Comparison of ENCODE assay signal across 8 mouse cellular contexts in the genomic region with DNA sequence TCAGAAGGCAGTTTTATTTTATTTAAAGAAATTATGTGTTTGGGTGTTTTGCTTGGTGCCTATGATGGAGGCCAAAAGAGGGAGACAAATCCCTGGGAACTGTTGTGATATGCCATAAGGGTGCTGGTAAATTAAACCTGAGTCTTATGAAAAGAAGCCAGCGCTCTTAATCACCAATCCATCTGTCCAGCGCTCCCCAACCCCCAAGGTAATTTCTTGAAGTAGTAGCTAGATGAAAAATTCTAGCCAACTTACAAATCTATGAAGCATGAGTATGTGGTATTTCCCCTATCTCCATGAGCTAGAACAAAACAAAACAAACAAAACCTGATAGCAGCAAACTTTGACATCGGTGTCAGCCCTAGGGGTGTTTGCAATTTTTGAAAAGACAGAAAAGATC. TPM values are rescaled to one million over a fixed set of nuclear protein-coding genes. Genes with fewer than 3 reads are reported as not detected.
DNase-seq lines count a peak whose midpoint lies in the region; ATAC-seq lines count a peak whose summit lies in the region.

No protein-coding gene starts in this region.

- H3K27me3 ChIP-seq in forebrain, embryonic 14.5 days (replicated peaks; ENCODE audit: control insufficient read depth, insufficient read depth, low read length): no peaks in the 10 kb centered on the region
- H3K27me3 ChIP-seq in forebrain, embryonic 11.5 days (ENCODE audit: control insufficient read depth, insufficient read depth, low read length): no peaks in the 10 kb centered on the region
- no peaks in the 10 kb centered on the region for H3K27me3 ChIP-seq in liver, embryonic 12.5 days (replicated peaks)
- no peaks in the 10 kb centered on the region for H3K27me3 ChIP-seq in hindbrain, embryonic 15.5 days
- H3K27me3 ChIP-seq in neural tube, embryonic 14.5 days (ENCODE audit: control insufficient read depth, insufficient read depth, low read length): no peaks in the 10 kb centered on the region

- no peak for ATAC-seq in forebrain, embryonic 14.5 days
- ATAC-seq in forebrain, embryonic 11.5 days (replicated peaks; ENCODE audit: low FRiP score): no peak
- ATAC-seq in liver, embryonic 12.5 days: no peak
- no peak for ATAC-seq in hindbrain, embryonic 15.5 days (ENCODE audit: low FRiP score, low read depth)
- ATAC-seq in neural tube, embryonic 14.5 days (ENCODE audit: low read depth): no peak

- DNase-seq in forebrain, embryonic 14.5 days (ENCODE audit: low spot score): no peak
- DNase-seq in forebrain, embryonic 11.5 days (ENCODE audit: low spot score): no peak
- no peak for DNase-seq in liver
- no peak for DNase-seq in adrenal gland, postnatal 25 days
- no peak for DNase-seq in layer of hippocampus, adult 18-20 months (ENCODE audit: low spot score in 2 of 2)

- peak overlapping the region; percentile 61; the same call in 1 of the 2 replicates for H3K4me2 ChIP-seq in forebrain, embryonic 14.5 days (ENCODE audit: low read length)
- H3K4me2 ChIP-seq in forebrain, embryonic 11.5 days (ENCODE audit: low read depth, low read length, severe bottlenecking): no peak overlapping the region
- 0 out of 2 replicates have a peak overlapping the region, but pooled peaks have one; percentile 95 for H3K4me2 ChIP-seq in liver, embryonic 12.5 days
- H3K4me2 ChIP-seq in hindbrain, embryonic 15.5 days: peak overlapping the region; percentile 60
- peak overlapping the region; percentile 78; the same call in 1 of the 2 replicates for H3K4me2 ChIP-seq in neural tube, embryonic 14.5 days (ENCODE audit: low read depth, low read length)

- WGBS in forebrain, embryonic 14.5 days: 82% methylated on average over 3 of the region's 3 CpGs
- 86% methylated on average over 3 of the region's 3 CpGs for WGBS in forebrain, embryonic 11.5 days
- WGBS in liver, embryonic 12.5 days (ENCODE audit: insufficient replicate concordance): 75% methylated on average over 3 of the region's 3 CpGs
- WGBS in hindbrain, embryonic 15.5 days: 74% methylated on average over 3 of the region's 3 CpGs
- 84% methylated on average over 3 of the region's 3 CpGs for WGBS in neural tube, embryonic 14.5 days

- 0 out of 2 replicates have a peak, but pooled peaks cover 10% of the 10 kb centered on the region for H3K36me3 ChIP-seq in forebrain, embryonic 14.5 days (ENCODE audit: control insufficient read depth, insufficient read depth, low read length)
- H3K36me3 ChIP-seq in forebrain, embryonic 11.5 days (ENCODE audit: control insufficient read depth, insufficient read depth, low read length): no peaks in the 10 kb centered on the region; the same call in 1 of the 2 replicates
- H3K36me3 ChIP-seq in liver, embryonic 12.5 days: no peaks in the 10 kb centered on the region
- 0 out of 2 replicates have a peak, but pooled peaks cover 5% of the 10 kb centered on the region for H3K36me3 ChIP-seq in hindbrain, embryonic 15.5 days
- peaks cover 2% of the 10 kb centered on the region; the same call in 1 of the 2 replicates for H3K36me3 ChIP-seq in neural tube, embryonic 14.5 days (ENCODE audit: control insufficient read depth, insufficient read depth, low read length)

- H3K9me3 ChIP-seq in forebrain, embryonic 14.5 days (replicated peaks; ENCODE audit: control insufficient read depth, low read length): no peaks in the 10 kb centered on the region
- H3K9me3 ChIP-seq in forebrain, embryonic 11.5 days (ENCODE audit: control insufficient read depth, low read length): no peaks in the 10 kb centered on the region
- H3K9me3 ChIP-seq in liver, embryonic 12.5 days (replicated peaks): no peaks in the 10 kb centered on the region
- H3K9me3 ChIP-seq in hindbrain, embryonic 15.5 days: no peaks in the 10 kb centered on the region
- no peaks in the 10 kb centered on the region for H3K9me3 ChIP-seq in neural tube, embryonic 14.5 days (ENCODE audit: control insufficient read depth, low read length)

- H3K4me1 ChIP-seq in forebrain, embryonic 14.5 days (ENCODE audit: control insufficient read depth, insufficient read depth, low read length): peaks cover 7% of the 10 kb centered on the region
- H3K4me1 ChIP-seq in forebrain, embryonic 11.5 days (replicated peaks; ENCODE audit: control insufficient read depth, insufficient read depth, low read length): no peaks in the 10 kb centered on the region; the same call in 1 of the 2 replicates
- H3K4me1 ChIP-seq in liver, embryonic 12.5 days: peaks cover 24% of the 10 kb centered on the region
- peaks cover 34% of the 10 kb centered on the region for H3K4me1 ChIP-seq in hindbrain, embryonic 15.5 days (replicated peaks)
- peaks cover 12% of the 10 kb centered on the region for H3K4me1 ChIP-seq in neural tube, embryonic 14.5 days (ENCODE audit: control insufficient read depth, insufficient read depth, low read length)

- H3K4me3 ChIP-seq in forebrain, embryonic 14.5 days (ENCODE audit: low read depth, low read length): no peak overlapping the region; the same call in 1 of the 2 replicates
- no peak overlapping the region for H3K4me3 ChIP-seq in forebrain, embryonic 11.5 days (ENCODE audit: low read depth, low read length)
- H3K4me3 ChIP-seq in liver, embryonic 12.5 days: no peak overlapping the region
- H3K4me3 ChIP-seq in hindbrain, embryonic 15.5 days: peak overlapping the region; percentile 73
- no peak overlapping the region for H3K4me3 ChIP-seq in neural tube, embryonic 14.5 days (ENCODE audit: low read depth, low read length)

- H3K27ac ChIP-seq in forebrain, embryonic 14.5 days (ENCODE audit: low read depth, low read length): no peak overlapping the region
- no peak overlapping the region for H3K27ac ChIP-seq in forebrain, embryonic 11.5 days (ENCODE audit: low read depth, low read length)
- no peak overlapping the region for H3K27ac ChIP-seq in liver, embryonic 12.5 days
- H3K27ac ChIP-seq in hindbrain, embryonic 15.5 days (replicated peaks): peak overlapping the region; percentile 63
- H3K27ac ChIP-seq in neural tube, embryonic 14.5 days (ENCODE audit: low read depth, low read length): no peak overlapping the region

- no peak overlapping the region for H3K9ac ChIP-seq in forebrain, embryonic 14.5 days (ENCODE audit: low read length)
- no peak overlapping the region for H3K9ac ChIP-seq in forebrain, embryonic 11.5 days (ENCODE audit: low read length)
- no peak overlapping the region for H3K9ac ChIP-seq in liver, embryonic 12.5 days
- H3K9ac ChIP-seq in hindbrain, embryonic 15.5 days: no peak overlapping the region
- no peak overlapping the region for H3K9ac ChIP-seq in neural tube, embryonic 14.5 days (replicated peaks; ENCODE audit: low read depth, low read length)

RNA-seq across cellular contexts. Expression of gene Mapkbp1, which starts 1.2 kb away (rescaled TPM):
- 3.0 and 4.3 TPM in 2 replicates for polyA plus RNA-seq in forebrain, embryonic 14.5 days (2014; fragmentation: Nextera tagmentation; extraction: Ambion mirVana)
- 3.9 and 5.3 TPM in 2 replicates for polyA plus RNA-seq in forebrain, embryonic 11.5 days (2014; fragmentation: Nextera tagmentation; extraction: Ambion mirVana)
- polyA plus RNA-seq in liver, embryonic 12.5 days (2016; fragmentation: Nextera tagmentation; extraction: Ambion mirVana): 0.63 and 0.96 TPM in 2 replicates
- 7.2 and 9.8 TPM in 2 replicates for polyA plus RNA-seq in hindbrain, embryonic 15.5 days (2015; fragmentation: Nextera tagmentation; extraction: Ambion mirVana)
- 6.6 and 7.9 TPM in 2 replicates for polyA plus RNA-seq in neural tube, embryonic 14.5 days (2014; fragmentation: Nextera tagmentation; extraction: Ambion mirVana)
- 15.3 and 23.0 TPM in 2 replicates for total RNA-seq in adrenal gland, postnatal 25 days (2021)
- 10 to 100 TPM; 39.3 to 40.4 TPM for total RNA-seq in layer of hippocampus, adult 18-20 months (2021)

RNA-seq across cellular contexts. Expression of gene Jmjd7, which starts 56.0 kb away (rescaled TPM):
- polyA plus RNA-seq in forebrain, embryonic 14.5 days (2014; fragmentation: Nextera tagmentation; extraction: Ambion mirVana): 16.4 and 23.3 TPM in 2 replicates
- polyA plus RNA-seq in forebrain, embryonic 11.5 days (2014; fragmentation: Nextera tagmentation; extraction: Ambion mirVana): 18.6 and 21.6 TPM in 2 replicates
- 8.5 and 9.7 TPM in 2 replicates for polyA plus RNA-seq in liver, embryonic 12.5 days (2016; fragmentation: Nextera tagmentation; extraction: Ambion mirVana)
- polyA plus RNA-seq in hindbrain, embryonic 15.5 days (2015; fragmentation: Nextera tagmentation; extraction: Ambion mirVana): 18.2 and 19.5 TPM in 2 replicates
- polyA plus RNA-seq in neural tube, embryonic 14.5 days (2014; fragmentation: Nextera tagmentation; extraction: Ambion mirVana): 22.8 and 25.3 TPM in 2 replicates
- total RNA-seq in adrenal gland, postnatal 25 days (2021): 11.3 and 13.0 TPM in 2 replicates
- 1 to 10 TPM; 4.3 to 7.3 TPM for total RNA-seq in layer of hippocampus, adult 18-20 months (2021)

RNA-seq across cellular contexts. Expression of gene Gm28042, which starts 56.0 kb away (rescaled TPM):
- 1.9 and 4.2 TPM in 2 replicates for polyA plus RNA-seq in forebrain, embryonic 14.5 days (2014; fragmentation: Nextera tagmentation; extraction: Ambion mirVana)
- 4.8 and 6.6 TPM in 2 replicates for polyA plus RNA-seq in forebrain, embryonic 11.5 days (2014; fragmentation: Nextera tagmentation; extraction: Ambion mirVana)
- 0.86 and 2.0 TPM in 2 replicates for polyA plus RNA-seq in liver, embryonic 12.5 days (2016; fragmentation: Nextera tagmentation; extraction: Ambion mirVana)
- polyA plus RNA-seq in hindbrain, embryonic 15.5 days (2015; fragmentation: Nextera tagmentation; extraction: Ambion mirVana): 4.8 and 6.1 TPM in 2 replicates
- 7.3 and 7.5 TPM in 2 replicates for polyA plus RNA-seq in neural tube, embryonic 14.5 days (2014; fragmentation: Nextera tagmentation; extraction: Ambion mirVana)
- total RNA-seq in adrenal gland, postnatal 25 days (2021): 2.6 and 2.8 TPM in 2 replicates
- total RNA-seq in layer of hippocampus, adult 18-20 months (2021): 1 to 10 TPM; 1.7 to 2.0 TPM
